Mouse (Mus musculus) neural tube, embryonic 11.5 days (tissue): ENCODE measurements around the gene Fbxo3. TPM values are rescaled to one million over a fixed set of nuclear protein-coding genes. Genes with fewer than 3 reads are reported as not detected.
"Not testable (repeated sequence)": the region's sequence is repeated elsewhere in the genome, so short reads cannot be mapped to it uniquely, and the experiment has no call there.

Experiments used
- ATAC-seq: fragments of 200-750 bp; cut with Nextera tagmentation; 2 replicates; pipeline ENCODE4 v1.8.0; 2017; ENCODE audit warnings: moderate number of reproducible peaks, mild to moderate bottlenecking, moderate TSS enrichment, moderate library complexity; ENCODE audit not compliant: insufficient read depth, low FRiP score, low TSS enrichment
- DNase-seq: peaks from one replicate; pipeline ENCODE4 v3.0.0-alpha.2; 2015; ENCODE audit warnings: low spot score
- H3K27ac ChIP-seq: fragments of 300-500 bp; sonication (generic); 2 replicates; pipeline ENCODE4 v1.5.1; 2014; ENCODE audit warnings: low read depth, mild to moderate bottlenecking, low read length
- H3K27me3 ChIP-seq: fragments of 300-500 bp; sonication (generic); 2 replicates; pipeline ENCODE4 v1.6.1; 2014; ENCODE audit warnings: mild to moderate bottlenecking, low read length, mixed read lengths; ENCODE audit not compliant: control insufficient read depth, insufficient read depth
- H3K36me3 ChIP-seq: fragments of 300-500 bp; sonication (generic); 2 replicates; pipeline ENCODE4 v1.6.1; 2014; ENCODE audit warnings: mild to moderate bottlenecking, low read length, moderate library complexity, mixed read lengths; ENCODE audit not compliant: control insufficient read depth, insufficient read depth
- H3K4me1 ChIP-seq: fragments of 300-500 bp; sonication (generic); 2 replicates; pipeline ENCODE4 v1.6.1; 2014; ENCODE audit warnings: low read length, mixed read lengths; ENCODE audit not compliant: control insufficient read depth, insufficient read depth
- H3K4me2 ChIP-seq: fragments of 300-500 bp; sonication (generic); 2 replicates; pipeline ENCODE4 v1.6.1; 2014; ENCODE audit warnings: low read depth, mild to moderate bottlenecking, moderate library complexity
- H3K4me3 ChIP-seq: fragments of 300-500 bp; sonication (generic); 2 replicates; pipeline ENCODE4 v1.5.1; 2014; ENCODE audit warnings: low read depth, low read length
- H3K9ac ChIP-seq: fragments of 300-500 bp; sonication (generic); 2 replicates; pipeline ENCODE4 v1.6.1; 2014; ENCODE audit warnings: mild to moderate bottlenecking, low read length
- H3K9me3 ChIP-seq: fragments of 300-500 bp; sonication (generic); 2 replicates; pipeline ENCODE4 v1.6.1; 2016; ENCODE audit warnings: low read length; ENCODE audit not compliant: control insufficient read depth
- WGBS: fragments of 180-500 bp; shearing (Covaris S2); extraction: QIAGEN DNeasy Blood & Tissue Kit; methylation state at CpG from one replicate; pipeline ENCODE4 v1.1.7; 2014; 5-methylcytosine and 5-hydroxymethylcytosine counted together
- polyA plus RNA-seq: library from polyadenylated mRNA; unstranded; fragments of >200 nt; fragmentation: Nextera tagmentation; extraction: Ambion mirVana; gene quantifications from 2 replicates; pipeline ENCODE4 v1.2.1, GENCODE M21; 2014

The Fbxo3 gene
- polyA plus RNA-seq, 1 experiment from 2014 or later: 57.7 TPM

GRCm38 (mm10) chr2:104068450-104068849 is 40.9 kb downstream of the Fbxo3 start, which contains the start of gene Gm10799:
Gene Gm10799 (minus strand): TSS chr2:104068550.
- H3K36me3 ChIP-seq, H3K4me1 ChIP-seq, H3K4me3 ChIP-seq, H3K27me3 ChIP-seq, DNase-seq, ATAC-seq, H3K4me2 ChIP-seq, H3K9ac ChIP-seq, H3K9me3 ChIP-seq, H3K27ac ChIP-seq: not testable (repeated sequence)
- WGBS: 87% methylated on average over 7 of the region's 7 CpGs

- no peak within 1 kb of the TSS for H3K27ac ChIP-seq
- WGBS: 5% methylated on average over 13 of the region's 13 CpGs
- H3K36me3 ChIP-seq: no peaks in the 10 kb centered on the region
- H3K9ac ChIP-seq: peak within 1 kb of the TSS; percentile 18; the same call in 1 of the 2 replicates
- H3K9me3 ChIP-seq: no peaks in the 10 kb centered on the region
- DNase-seq (peak; percentile 73), ATAC-seq (peak; percentile 82)
- H3K27me3 ChIP-seq: no peaks in the 10 kb centered on the region
- peak within 1 kb of the TSS; percentile 60 for H3K4me2 ChIP-seq
- peak within 1 kb of the TSS; percentile 29 for H3K4me3 ChIP-seq
- 0 out of 2 replicates have a peak, but pooled peaks cover 2% of the 10 kb centered on the region for H3K4me1 ChIP-seq
These were observed 42.2 kb downstream of the Fbxo3 start, which contains the start of gene Cd59b for GRCm38 (mm10) chr2:104069704-104070185. Gene Cd59b (plus strand): TSS chr2:104069849.

GRCm38 (mm10) chr2:104078285-104078684 is 50.8 kb downstream of the Fbxo3 start:
- ATAC-seq, H3K4me3 ChIP-seq, H3K27me3 ChIP-seq, H3K9me3 ChIP-seq, H3K36me3 ChIP-seq, H3K27ac ChIP-seq, H3K4me2 ChIP-seq, H3K4me1 ChIP-seq, H3K9ac ChIP-seq, DNase-seq: not testable (repeated sequence)
- WGBS: 76% methylated on average over 5 of the region's 5 CpGs

- H3K4me3 ChIP-seq, H3K36me3 ChIP-seq, H3K27me3 ChIP-seq, H3K27ac ChIP-seq, H3K4me2 ChIP-seq, DNase-seq, ATAC-seq, H3K9ac ChIP-seq, H3K9me3 ChIP-seq, H3K4me1 ChIP-seq: not testable (repeated sequence)
- WGBS: no CpG with 5 or more reads among the region's 1 CpGs
These were observed 54.0 kb downstream of the Fbxo3 start for GRCm38 (mm10) chr2:104081436-104082050.

- no peaks in the 10 kb centered on the region for H3K9me3 ChIP-seq
- DNase-seq (no peak), ATAC-seq (no peak)
- no peaks in the 10 kb centered on the region for H3K36me3 ChIP-seq
- no peak overlapping the region for H3K27ac ChIP-seq
- no peaks in the 10 kb centered on the region for H3K4me1 ChIP-seq
- H3K9ac ChIP-seq: no peak overlapping the region
- H3K27me3 ChIP-seq: no peaks in the 10 kb centered on the region
- no peak overlapping the region for H3K4me3 ChIP-seq
- no peak overlapping the region for H3K4me2 ChIP-seq
These were observed 55.0 kb downstream of the Fbxo3 start for GRCm38 (mm10) chr2:104082474-104082873.

GRCm38 (mm10) chr2:104084027-104084426 is 56.5 kb downstream of the Fbxo3 start:
- H3K27ac ChIP-seq, ATAC-seq, H3K27me3 ChIP-seq, H3K4me2 ChIP-seq, DNase-seq, H3K4me3 ChIP-seq, H3K36me3 ChIP-seq, H3K9me3 ChIP-seq, H3K4me1 ChIP-seq, H3K9ac ChIP-seq: not testable (repeated sequence)

- not testable (repeated sequence) for H3K27ac ChIP-seq, H3K9ac ChIP-seq, ATAC-seq, H3K9me3 ChIP-seq, H3K4me2 ChIP-seq, H3K4me3 ChIP-seq, H3K36me3 ChIP-seq, H3K27me3 ChIP-seq, DNase-seq, H3K4me1 ChIP-seq
- 63% methylated on average over 1 of the region's 1 CpGs for WGBS
These were observed 60.0 kb downstream of the Fbxo3 start for GRCm38 (mm10) chr2:104087562-104087961.

- no peaks in the 10 kb centered on the region for H3K9me3 ChIP-seq
- no peaks in the 10 kb centered on the region for H3K36me3 ChIP-seq
- no peak overlapping the region for H3K4me2 ChIP-seq
- no peaks in the 10 kb centered on the region for H3K4me1 ChIP-seq
- ATAC-seq: no peak
- no peak for DNase-seq
- H3K4me3 ChIP-seq: no peak overlapping the region
- 72% methylated on average over 2 of the region's 2 CpGs for WGBS
- H3K27me3 ChIP-seq: no peaks in the 10 kb centered on the region
- H3K27ac ChIP-seq: no peak overlapping the region
- no peak overlapping the region for H3K9ac ChIP-seq
These were observed 65.8 kb downstream of the Fbxo3 start for GRCm38 (mm10) chr2:104093305-104093704.

- ATAC-seq (peak; percentile 90), DNase-seq (peak; percentile 83)
- Histone ChIP-seq H3K27me3 (no peaks in the 10 kb centered on the region), H3K9me3 (no peaks in the 10 kb centered on the region), H3K4me1 (no peaks in the 10 kb centered on the region), H3K4me2 (peak within 1 kb of the TSS; percentile 45), H3K4me3 (peak within 1 kb of the TSS; percentile 41), H3K36me3 (no peaks in the 10 kb centered on the region), H3K27ac (peak within 1 kb of the TSS; percentile 36; the same call in 1 of the 2 replicates), H3K9ac (peak within 1 kb of the TSS; percentile 58)
- WGBS: 3% methylated on average over 15 of the region's 15 CpGs
These were observed 68.3 kb downstream of the Fbxo3 start, which contains the start of gene Cd59a for GRCm38 (mm10) chr2:104095741-104096213. Gene Cd59a (plus strand): TSS chr2:104095801.
